Mouse (Mus musculus) kidney, postnatal 0 days (tissue): Measurements from ENCODE around the gene Lhx1. TPM values are rescaled to one million over a fixed set of nuclear protein-coding genes. Genes with fewer than 3 reads are reported as not detected.

Experiments
- ATAC-seq: fragments of 200-750 bp; cut with Nextera tagmentation; replicated peaks from 2 replicates; pipeline ENCODE4 v1.8.0; 2017; ENCODE audit warnings: low read depth, moderate number of reproducible peaks, moderate TSS enrichment, moderate library complexity; ENCODE audit not compliant: low FRiP score
- DNase-seq: peaks from one replicate; pipeline ENCODE4 v3.0.0-alpha.2; 2016; ENCODE audit warnings: low spot score
- H3K27ac ChIP-seq: fragments of 300-500 bp; sonication (generic); 2 replicates; pipeline ENCODE4 v1.5.1; 2014; ENCODE audit warnings: mild to moderate bottlenecking
- H3K27me3 ChIP-seq: fragments of 300-500 bp; sonication (generic); 2 replicates; pipeline ENCODE4 v1.6.1; 2014; ENCODE audit warnings: low read length, mixed read lengths; ENCODE audit not compliant: insufficient read depth
- H3K36me3 ChIP-seq: fragments of 300-500 bp; sonication (generic); 2 replicates; pipeline ENCODE4 v1.6.1; 2014; ENCODE audit warnings: low read length, mixed read lengths; ENCODE audit not compliant: insufficient read depth
- H3K4me1 ChIP-seq: fragments of 300-500 bp; sonication (generic); replicated peaks from 2 replicates; pipeline ENCODE4 v1.6.1; 2014; ENCODE audit warnings: antibody characterized with exemption, low read length, mixed read lengths; ENCODE audit not compliant: insufficient read depth
- H3K4me2 ChIP-seq: fragments of 300-500 bp; sonication (generic); 2 replicates; pipeline ENCODE4 v1.6.1; 2014; ENCODE audit warnings: mild to moderate bottlenecking, low read length, moderate library complexity, mixed read lengths
- H3K4me3 ChIP-seq: fragments of 300-500 bp; sonication (generic); replicated peaks from 2 replicates; pipeline ENCODE4 v1.5.1; 2014; ENCODE audit warnings: low read depth, low read length
- H3K9ac ChIP-seq: fragments of 300-500 bp; sonication (generic); 2 replicates; pipeline ENCODE4 v1.6.1; 2014; ENCODE audit warnings: low read depth, low read length
- H3K9me3 ChIP-seq: fragments of 300-500 bp; sonication (generic); replicated peaks from 2 replicates; pipeline ENCODE4 v1.6.1; 2016; ENCODE audit warnings: low read length, inconsistent platforms, mixed read lengths
- CTCF ChIP-seq: IDR thresholded peaks from 2 replicates; pipeline ENCODE4 v1.5.1; 2016; ENCODE audit warnings: antibody characterized with exemption, low read depth, mild to moderate bottlenecking, moderate library complexity
- WGBS: fragments of 180-500 bp; shearing (Covaris S2); extraction: QIAGEN DNeasy Blood & Tissue Kit; methylation state at CpG from one replicate; pipeline ENCODE4 v1.1.7; 2014; 5-methylcytosine and 5-hydroxymethylcytosine counted together
- polyA plus RNA-seq: library from polyadenylated mRNA; unstranded; fragments of >200 nt; fragmentation: Nextera tagmentation; extraction: Ambion mirVana; gene quantifications from 2 replicates; pipeline ENCODE4 v1.2.1, GENCODE M21; 2015

Lhx1 gene
- polyA plus RNA-seq, 1 experiment from 2014 or later = 28.9 TPM

GRCm38 (mm10) chr11:84476641-84477040, 48.7 kb downstream of the Lhx1 start:
- TF ChIP-seq CTCF = no peak
- Histone ChIP-seq H3K4me3 (no peak overlapping the region), H3K9me3 (no peaks in the 10 kb centered on the region), H3K4me1 (no peaks in the 10 kb centered on the region), H3K36me3 (no peaks in the 10 kb centered on the region), H3K27me3 (no peaks in the 10 kb centered on the region), H3K9ac (no peak overlapping the region), H3K4me2 (no peak overlapping the region), H3K27ac (no peak overlapping the region)
- DNase-seq (no peak), ATAC-seq (no peak)
- 95% methylated on average over 2 of the region's 2 CpGs for WGBS

GRCm38 (mm10) chr11:84475991-84476390, 49.3 kb downstream of the Lhx1 start:
- DNase-seq (no peak), ATAC-seq (no peak)
- no peak overlapping the region for H3K27ac ChIP-seq
- no peak overlapping the region for H3K4me3 ChIP-seq
- WGBS = 98% methylated on average over 4 of the region's 4 CpGs
- H3K27me3 ChIP-seq = no peaks in the 10 kb centered on the region
- no peaks in the 10 kb centered on the region for H3K9me3 ChIP-seq
- H3K4me1 ChIP-seq = no peaks in the 10 kb centered on the region
- H3K4me2 ChIP-seq = no peak overlapping the region
- no peaks in the 10 kb centered on the region for H3K36me3 ChIP-seq
- no peak overlapping the region for H3K9ac ChIP-seq
- TF ChIP-seq CTCF = no peak

GRCm38 (mm10) chr11:84473093-84473667, 52.2 kb downstream of the Lhx1 start:
- Histone ChIP-seq H3K4me3 (no peak overlapping the region), H3K4me1 (no peaks in the 10 kb centered on the region), H3K36me3 (peaks cover 6% of the 10 kb centered on the region), H3K27ac (no peak overlapping the region), H3K4me2 (no peak overlapping the region), H3K9me3 (no peaks in the 10 kb centered on the region), H3K27me3 (no peaks in the 10 kb centered on the region), H3K9ac (no peak overlapping the region)
- DNase-seq (no peak), ATAC-seq (no peak)
- 65% methylated on average over 4 of the region's 4 CpGs for WGBS
- no peak for TF ChIP-seq CTCF

Other genes starting within 250 kb of the Lhx1 start
- gene Aatf, start 12.0 kb downstream of the Lhx1 start, polyA plus RNA-seq = 40.7 and 45.0 TPM in 2 replicates